Mouse (Mus musculus) liver, embryonic 14.5 days (tissue): ENCODE measurements at regions not wholly inside any gene's neighbourhood (a gene's known extent, or its start where the extent isn't known, plus 50 kb on each side); places are given as distances from the start of the nearest gene placed in this dataset.

Experiments used
- CTCF ChIP-seq: IDR thresholded peaks from 2 replicates; pipeline ENCODE4 v1.5.1; 2016; ENCODE audit warnings: antibody characterized with exemption, low read depth, control low read depth
- EP300 ChIP-seq: IDR thresholded peaks from 2 replicates; pipeline ENCODE4 v1.6.1; 2016; ENCODE audit warnings: antibody characterized with exemption, low read depth

DNA sequence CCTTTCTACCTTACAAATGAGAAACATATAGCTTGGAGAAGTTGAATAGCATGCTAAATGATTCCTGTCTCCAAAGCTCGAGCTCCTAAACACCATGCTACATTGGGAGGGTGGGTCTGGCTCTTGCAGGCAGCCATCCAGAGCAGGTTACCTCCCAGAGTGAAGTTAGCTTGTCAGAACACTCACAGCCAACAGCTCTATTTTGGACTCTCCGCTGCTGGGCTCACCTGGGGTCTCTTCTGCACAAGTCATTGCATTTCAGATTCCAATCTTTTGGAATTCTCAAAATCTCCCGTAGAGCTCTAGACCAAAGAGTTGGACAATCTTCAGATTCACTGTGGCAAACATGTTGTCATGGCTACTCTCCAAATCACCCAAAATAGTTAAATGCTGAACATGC, 142.0 kb upstream of the Hnrnpa3 start:
- TF ChIP-seq CTCF (no peak), EP300 (no peak)
